Mouse (Mus musculus) forebrain, embryonic 11.5 days (tissue): ENCODE results near the gene Blnk. TPM values are rescaled to one million over a fixed set of nuclear protein-coding genes. Genes with fewer than 3 reads are reported as not detected.

Source experiments
- ATAC-seq: fragments of 200-750 bp; cut with Nextera tagmentation; replicated peaks from 2 replicates; pipeline ENCODE4 v1.8.0; 2017; ENCODE audit warnings: moderate TSS enrichment; ENCODE audit not compliant: low FRiP score
- DNase-seq: peaks from one replicate; pipeline ENCODE4 v3.0.0-alpha.2; 2017; ENCODE audit warnings: low spot score
- H3K27ac ChIP-seq: fragments of 300-500 bp; sonication (generic); 2 replicates; pipeline ENCODE4 v1.5.1; 2014; ENCODE audit warnings: low read depth, low read length
- H3K27me3 ChIP-seq: fragments of 300-500 bp; sonication (generic); 2 replicates; pipeline ENCODE4 v1.6.1; 2014; ENCODE audit warnings: mild to moderate bottlenecking, low read length, mixed read lengths; ENCODE audit not compliant: control insufficient read depth, insufficient read depth
- H3K36me3 ChIP-seq: fragments of 300-500 bp; sonication (generic); 2 replicates; pipeline ENCODE4 v1.6.1; 2014; ENCODE audit warnings: mild to moderate bottlenecking, low read length, moderate library complexity, mixed read lengths; ENCODE audit not compliant: control insufficient read depth, insufficient read depth
- H3K4me1 ChIP-seq: fragments of 300-500 bp; sonication (generic); replicated peaks from 2 replicates; pipeline ENCODE4 v1.6.1; 2014; ENCODE audit warnings: low read length, mixed read lengths; ENCODE audit not compliant: control insufficient read depth, insufficient read depth
- H3K4me2 ChIP-seq: fragments of 300-500 bp; sonication (generic); 2 replicates; pipeline ENCODE4 v1.6.1; 2014; ENCODE audit warnings: low read depth, mild to moderate bottlenecking, low read length, moderate library complexity, mixed read lengths; ENCODE audit not compliant: severe bottlenecking
- H3K4me3 ChIP-seq: fragments of 300-500 bp; sonication (generic); 2 replicates; pipeline ENCODE4 v1.5.1; 2014; ENCODE audit warnings: low read depth, low read length
- H3K9ac ChIP-seq: fragments of 300-500 bp; sonication (generic); 2 replicates; pipeline ENCODE4 v1.6.1; 2014; ENCODE audit warnings: low read length
- H3K9me3 ChIP-seq: fragments of 300-500 bp; sonication (generic); 2 replicates; pipeline ENCODE4 v1.6.1; 2016; ENCODE audit warnings: low read length, mixed read lengths; ENCODE audit not compliant: control insufficient read depth
- WGBS: fragments of 180-500 bp; shearing (Covaris S2); extraction: QIAGEN DNeasy Blood & Tissue Kit; methylation state at CpG from one replicate; pipeline ENCODE4 v1.1.7; 2014; 5-methylcytosine and 5-hydroxymethylcytosine counted together
- polyA plus RNA-seq: library from polyadenylated mRNA; unstranded; fragments of >200 nt; fragmentation: Nextera tagmentation; extraction: Ambion mirVana; gene quantifications from 2 replicates; pipeline ENCODE4 v1.2.1, GENCODE M21; 2014

The Blnk gene
- polyA plus RNA-seq, 1 experiment from 2014 or later, result 0.41 TPM

- Histone ChIP-seq H3K9me3 (no peaks in the 10 kb centered on the region), H3K4me1 (no peaks in the 10 kb centered on the region), H3K4me2 (no peak overlapping the region), H3K36me3 (no peaks in the 10 kb centered on the region), H3K27me3 (no peaks in the 10 kb centered on the region), H3K4me3 (no peak overlapping the region), H3K27ac (no peak overlapping the region), H3K9ac (no peak overlapping the region)
- no peak for DNase-seq
- no peak for ATAC-seq
- WGBS, result 90% methylated on average over 5 of the region's 5 CpGs
These were observed 14.5 kb upstream of the Blnk start for GRCm38 (mm10) chr19:41008674-41009395.

GRCm38 (mm10) chr19:41007733-41008132, 13.4 kb upstream of the Blnk start:
- H3K9ac ChIP-seq, result no peak overlapping the region
- WGBS, result 82% methylated on average over 4 of the region's 4 CpGs
- H3K27ac ChIP-seq, result no peak overlapping the region
- H3K9me3 ChIP-seq, result no peaks in the 10 kb centered on the region
- no peak overlapping the region for H3K4me3 ChIP-seq
- H3K27me3 ChIP-seq, result no peaks in the 10 kb centered on the region
- no peak overlapping the region for H3K4me2 ChIP-seq
- DNase-seq (no peak), ATAC-seq (no peak)
- H3K4me1 ChIP-seq, result no peaks in the 10 kb centered on the region
- no peaks in the 10 kb centered on the region for H3K36me3 ChIP-seq

- no peaks in the 10 kb centered on the region for H3K27me3 ChIP-seq
- H3K4me1 ChIP-seq, result no peaks in the 10 kb centered on the region
- WGBS, result 51% methylated on average over 6 of the region's 6 CpGs
- H3K36me3 ChIP-seq, result no peaks in the 10 kb centered on the region
- no peak overlapping the region for H3K9ac ChIP-seq
- no peak overlapping the region for H3K4me2 ChIP-seq
- H3K4me3 ChIP-seq, result no peak overlapping the region
- H3K9me3 ChIP-seq, result no peaks in the 10 kb centered on the region
- ATAC-seq (no peak), DNase-seq (peak; percentile 18)
- no peak overlapping the region for H3K27ac ChIP-seq
These were observed 13.0 kb upstream of the Blnk start for GRCm38 (mm10) chr19:41007326-41007725.

- H3K36me3 ChIP-seq, result no peaks in the 10 kb centered on the region
- no peaks in the 10 kb centered on the region for H3K27me3 ChIP-seq
- no peaks in the 10 kb centered on the region for H3K4me1 ChIP-seq
- no peak overlapping the region for H3K4me3 ChIP-seq
- H3K9me3 ChIP-seq, result no peaks in the 10 kb centered on the region
- DNase-seq, result peak; percentile 10
- no peak for ATAC-seq
- H3K27ac ChIP-seq, result no peak overlapping the region
- no peak overlapping the region for H3K9ac ChIP-seq
- 13% methylated on average over 4 of the region's 4 CpGs for WGBS
- no peak overlapping the region for H3K4me2 ChIP-seq
These were observed 12.3 kb upstream of the Blnk start for GRCm38 (mm10) chr19:41006621-41007020.

- Histone ChIP-seq H3K27ac (no peak overlapping the region), H3K9ac (no peak overlapping the region), H3K4me1 (no peaks in the 10 kb centered on the region), H3K4me3 (no peak overlapping the region), H3K4me2 (no peak overlapping the region), H3K36me3 (no peaks in the 10 kb centered on the region), H3K27me3 (no peaks in the 10 kb centered on the region), H3K9me3 (no peaks in the 10 kb centered on the region)
- ATAC-seq (no peak), DNase-seq (peak; percentile 13)
- WGBS, result 88% methylated on average over 3 of the region's 3 CpGs
These were observed 9.5 kb upstream of the Blnk start for GRCm38 (mm10) chr19:41003694-41004315.

GRCm38 (mm10) chr19:40999569-40999968, 5.2 kb upstream of the Blnk start:
- Histone ChIP-seq H3K36me3 (no peaks in the 10 kb centered on the region), H3K27me3 (no peaks in the 10 kb centered on the region), H3K9me3 (no peaks in the 10 kb centered on the region), H3K4me3 (no peak overlapping the region), H3K9ac (no peak overlapping the region), H3K4me1 (no peaks in the 10 kb centered on the region), H3K27ac (no peak overlapping the region), H3K4me2 (no peak overlapping the region)
- DNase-seq (peak; percentile 39), ATAC-seq (no peak)
- 59% methylated on average over 3 of the region's 3 CpGs for WGBS

- H3K4me3 ChIP-seq, result no peak overlapping the region
- H3K9me3 ChIP-seq, result no peaks in the 10 kb centered on the region
- H3K36me3 ChIP-seq, result no peaks in the 10 kb centered on the region
- DNase-seq (peak; percentile 43), ATAC-seq (no peak)
- no peak overlapping the region for H3K9ac ChIP-seq
- no peak overlapping the region for H3K4me2 ChIP-seq
- 60% methylated on average over 5 of the region's 5 CpGs for WGBS
- no peaks in the 10 kb centered on the region for H3K27me3 ChIP-seq
- H3K27ac ChIP-seq, result no peak overlapping the region
- no peaks in the 10 kb centered on the region for H3K4me1 ChIP-seq
These were observed 4.3 kb upstream of the Blnk start for GRCm38 (mm10) chr19:40998469-40999170.

GRCm38 (mm10) chr19:40996722-40997121, 2.4 kb upstream of the Blnk start:
- ATAC-seq, result no peak
- 84% methylated on average over 6 of the region's 6 CpGs for WGBS
- no peak for DNase-seq
- Histone ChIP-seq H3K9me3 (no peaks in the 10 kb centered on the region), H3K4me3 (no peak overlapping the region), H3K9ac (no peak overlapping the region), H3K27me3 (no peaks in the 10 kb centered on the region), H3K27ac (no peak overlapping the region), H3K4me1 (no peaks in the 10 kb centered on the region), H3K4me2 (no peak overlapping the region), H3K36me3 (no peaks in the 10 kb centered on the region)
